Comparison of ENCODE assay signal across 19 mouse cellular contexts in the genomic region with DNA sequence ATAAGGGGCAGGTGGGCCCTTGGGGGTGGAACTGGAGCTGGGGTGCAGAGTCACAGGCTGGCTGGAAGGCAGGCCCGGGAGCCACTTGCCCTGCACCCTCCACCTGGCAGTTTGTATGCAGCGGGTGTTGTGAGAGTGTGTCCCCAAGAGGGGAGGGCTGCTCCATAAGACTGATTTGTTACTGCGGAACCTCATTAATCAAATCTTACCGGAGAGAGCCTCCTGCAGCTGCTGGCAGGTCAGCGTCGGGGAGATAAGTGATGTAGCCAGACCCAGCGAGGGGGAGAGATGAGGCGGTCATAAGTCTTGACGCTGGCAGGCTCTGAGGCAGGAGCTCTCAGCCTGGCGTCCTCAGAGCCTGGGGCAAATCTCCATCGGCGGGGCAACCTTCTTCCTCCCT.
DNase-seq lines count a peak whose midpoint lies in the region; ATAC-seq and TF ChIP-seq lines count a peak whose summit lies in the region.
"Had no signal": no experiment of that assay in that cellular context is flagged by ENCODE, and none has a peak within 500 bp of the region (broad histone marks: within the 10 kb centered on the region; RNA-seq: fewer than 3 reads in every experiment).

No protein-coding gene starts in this region.

- H3K27ac ChIP-seq in midbrain, embryonic 13.5 days, result 0 out of 2 replicates have a peak overlapping the region, but pooled peaks have one; percentile 2
- no peak overlapping the region for H3K27ac ChIP-seq in midbrain, embryonic 15.5 days
- H3K27ac ChIP-seq in hindbrain, embryonic 12.5 days, result peak overlapping the region; percentile 65
- H3K27ac ChIP-seq in midbrain, embryonic 14.5 days (replicated peaks; ENCODE audit: low read depth, low read length), result no peak overlapping the region
- no peak overlapping the region for H3K27ac ChIP-seq in neural tube, embryonic 15.5 days (replicated peaks)
- no peak overlapping the region for H3K27ac ChIP-seq in layer of hippocampus, adult 2 months
- H3K27ac ChIP-seq: heart, embryonic 13.5 days; kidney, embryonic 15.5 days; limb, embryonic 13.5 days; liver, embryonic 14.5 days; lung, embryonic 15.5 days had no signal

- ATAC-seq in midbrain, embryonic 13.5 days, result no peak
- ATAC-seq in midbrain, embryonic 15.5 days (replicated peaks), result no peak
- ATAC-seq in hindbrain, embryonic 12.5 days (ENCODE audit: low FRiP score), result peak; percentile 62
- ATAC-seq in midbrain, embryonic 14.5 days (ENCODE audit: low FRiP score, low TSS enrichment), result no peak
- peak; percentile 65; the same call in 1 of the 2 replicates for ATAC-seq in neural tube, embryonic 15.5 days (ENCODE audit: low FRiP score)
- no peak for ATAC-seq in erythroid progenitor cell, adult 5-6 weeks (replicated peaks; ENCODE audit: low FRiP score, poor library complexity, severe bottlenecking)
- ATAC-seq: forebrain, postnatal 0 days had no signal

- peak; percentile 51 for DNase-seq in midbrain, embryonic 14.5 days
- DNase-seq in layer of hippocampus, postnatal 25 days (ENCODE audit: extremely low spot score in 1 of 2, low spot score in 1 of 2), result no peak
- no peak for DNase-seq in layer of hippocampus, adult 2 months (ENCODE audit: low spot score in 2 of 2)
- DNase-seq: B cell, adult 2 months; cerebellum, adult 2 months; forebrain, postnatal 0 days; heart, adult 11 months; lung, postnatal 4 days; right cerebral cortex, adult 18-20 months had no signal

- no peak overlapping the region for H3K9ac ChIP-seq in midbrain, embryonic 13.5 days (replicated peaks)
- H3K9ac ChIP-seq in midbrain, embryonic 15.5 days, result no peak overlapping the region
- H3K9ac ChIP-seq in hindbrain, embryonic 12.5 days, result no peak overlapping the region
- H3K9ac ChIP-seq in midbrain, embryonic 14.5 days (replicated peaks; ENCODE audit: low read length), result no peak overlapping the region
- H3K9ac ChIP-seq in neural tube, embryonic 15.5 days (replicated peaks), result no peak overlapping the region
- H3K9ac ChIP-seq: forebrain, postnatal 0 days; heart, embryonic 13.5 days; kidney, embryonic 15.5 days; limb, embryonic 13.5 days; liver, embryonic 14.5 days; lung, embryonic 15.5 days had no signal

- H3K4me3 ChIP-seq in midbrain, embryonic 13.5 days (replicated peaks), result no peak overlapping the region
- H3K4me3 ChIP-seq in midbrain, embryonic 15.5 days, result no peak overlapping the region
- no peak overlapping the region for H3K4me3 ChIP-seq in hindbrain, embryonic 12.5 days
- H3K4me3 ChIP-seq in midbrain, embryonic 14.5 days (replicated peaks; ENCODE audit: low read depth, low read length), result no peak overlapping the region
- H3K4me3 ChIP-seq in neural tube, embryonic 15.5 days (replicated peaks), result no peak overlapping the region
- H3K4me3 ChIP-seq in layer of hippocampus, adult 2 months, result no peak overlapping the region
- H3K4me3 ChIP-seq: heart, embryonic 13.5 days; kidney, embryonic 15.5 days; limb, embryonic 13.5 days; lung, embryonic 15.5 days had no signal

- H3K36me3 ChIP-seq in midbrain, embryonic 13.5 days, result no peaks in the 10 kb centered on the region
- no peaks in the 10 kb centered on the region for H3K36me3 ChIP-seq in midbrain, embryonic 15.5 days (replicated peaks)
- no peaks in the 10 kb centered on the region for H3K36me3 ChIP-seq in hindbrain, embryonic 12.5 days
- no peaks in the 10 kb centered on the region for H3K36me3 ChIP-seq in midbrain, embryonic 14.5 days (ENCODE audit: control insufficient read depth, insufficient read depth, low read length)
- no peaks in the 10 kb centered on the region for H3K36me3 ChIP-seq in neural tube, embryonic 15.5 days
- H3K36me3 ChIP-seq: heart, embryonic 13.5 days; kidney, embryonic 15.5 days; limb, embryonic 13.5 days; lung, embryonic 15.5 days had no signal

- H3K4me2 ChIP-seq in midbrain, embryonic 13.5 days (replicated peaks), result no peak overlapping the region
- H3K4me2 ChIP-seq in midbrain, embryonic 15.5 days, result no peak overlapping the region
- H3K4me2 ChIP-seq in hindbrain, embryonic 12.5 days (replicated peaks), result no peak overlapping the region
- no peak overlapping the region for H3K4me2 ChIP-seq in midbrain, embryonic 14.5 days (ENCODE audit: low read length)
- no peak overlapping the region for H3K4me2 ChIP-seq in neural tube, embryonic 15.5 days
- H3K4me2 ChIP-seq: heart, embryonic 13.5 days; kidney, embryonic 15.5 days; limb, embryonic 13.5 days; lung, embryonic 15.5 days had no signal

- TF ChIP-seq CTCF in layer of hippocampus, adult 2 months (conservative IDR thresholded peaks at IDR 0.05), result no peak

- no peaks in the 10 kb centered on the region for H3K9me3 ChIP-seq in midbrain, embryonic 13.5 days
- no peaks in the 10 kb centered on the region for H3K9me3 ChIP-seq in midbrain, embryonic 15.5 days
- H3K9me3 ChIP-seq in hindbrain, embryonic 12.5 days (replicated peaks), result no peaks in the 10 kb centered on the region
- no peaks in the 10 kb centered on the region for H3K9me3 ChIP-seq in midbrain, embryonic 14.5 days (ENCODE audit: control insufficient read depth, low read length)
- H3K9me3 ChIP-seq in neural tube, embryonic 15.5 days (replicated peaks), result no peaks in the 10 kb centered on the region
- H3K9me3 ChIP-seq: heart, embryonic 13.5 days; kidney, embryonic 15.5 days; limb, embryonic 13.5 days; lung, embryonic 15.5 days had no signal

- H3K4me1 ChIP-seq in midbrain, embryonic 13.5 days (replicated peaks), result peaks cover 52% of the 10 kb centered on the region
- peaks cover 37% of the 10 kb centered on the region for H3K4me1 ChIP-seq in midbrain, embryonic 15.5 days
- H3K4me1 ChIP-seq in hindbrain, embryonic 12.5 days, result peaks cover 58% of the 10 kb centered on the region
- H3K4me1 ChIP-seq in midbrain, embryonic 14.5 days (ENCODE audit: control insufficient read depth, insufficient read depth, low read length), result peaks cover 33% of the 10 kb centered on the region
- peaks cover 30% of the 10 kb centered on the region for H3K4me1 ChIP-seq in neural tube, embryonic 15.5 days
- H3K4me1 ChIP-seq: heart, embryonic 13.5 days; lung, embryonic 15.5 days had no signal

- H3K27me3 ChIP-seq in midbrain, embryonic 13.5 days, result peaks cover 8% of the 10 kb centered on the region
- H3K27me3 ChIP-seq in midbrain, embryonic 15.5 days (replicated peaks), result no peaks in the 10 kb centered on the region
- peaks cover 9% of the 10 kb centered on the region; the same call in 1 of the 2 replicates for H3K27me3 ChIP-seq in hindbrain, embryonic 12.5 days
- H3K27me3 ChIP-seq in midbrain, embryonic 14.5 days (ENCODE audit: control insufficient read depth, insufficient read depth, low read length), result no peaks in the 10 kb centered on the region
- H3K27me3 ChIP-seq in neural tube, embryonic 15.5 days (replicated peaks), result peaks cover 18% of the 10 kb centered on the region; the same call in 1 of the 2 replicates

- 23% methylated on average over 12 of the region's 12 CpGs for WGBS in midbrain, embryonic 13.5 days
- WGBS in midbrain, embryonic 15.5 days, result 24% methylated on average over 12 of the region's 12 CpGs
- 19% methylated on average over 12 of the region's 12 CpGs for WGBS in hindbrain, embryonic 12.5 days
- WGBS in midbrain, embryonic 14.5 days, result 20% methylated on average over 12 of the region's 12 CpGs
- WGBS in neural tube, embryonic 15.5 days, result 11% methylated on average over 12 of the region's 12 CpGs

Comparison
In these comparisons a context has a peak if more than half of its experiments do, and no peak if none do; other contexts are left out.
1. H3K27ac ChIP-seq: peak in midbrain, embryonic 13.5 days (single experiment) and hindbrain, embryonic 12.5 days (single experiment); none in midbrain, embryonic 15.5 days (single experiment), midbrain, embryonic 14.5 days (single experiment), neural tube, embryonic 15.5 days (single experiment) and layer of hippocampus, adult 2 months (single experiment).
2. ATAC-seq: peak in hindbrain, embryonic 12.5 days (single experiment) and neural tube, embryonic 15.5 days (single experiment); none in midbrain, embryonic 13.5 days (single experiment), midbrain, embryonic 15.5 days (single experiment), midbrain, embryonic 14.5 days (single experiment) and erythroid progenitor cell, adult 5-6 weeks (single experiment).